Mouse (Mus musculus) lung, postnatal 0 days (tissue): Measurements from ENCODE around the gene Ints11.

Experiments
- CTCF ChIP-seq: IDR thresholded peaks from 2 replicates; pipeline ENCODE4 v1.5.1; 2016; ENCODE audit warnings: antibody characterized with exemption, mild to moderate bottlenecking
- EP300 ChIP-seq: IDR thresholded peaks from 2 replicates; pipeline ENCODE4 v1.6.1; 2016; ENCODE audit warnings: antibody characterized with exemption, mild to moderate bottlenecking, control low read depth

DNA sequence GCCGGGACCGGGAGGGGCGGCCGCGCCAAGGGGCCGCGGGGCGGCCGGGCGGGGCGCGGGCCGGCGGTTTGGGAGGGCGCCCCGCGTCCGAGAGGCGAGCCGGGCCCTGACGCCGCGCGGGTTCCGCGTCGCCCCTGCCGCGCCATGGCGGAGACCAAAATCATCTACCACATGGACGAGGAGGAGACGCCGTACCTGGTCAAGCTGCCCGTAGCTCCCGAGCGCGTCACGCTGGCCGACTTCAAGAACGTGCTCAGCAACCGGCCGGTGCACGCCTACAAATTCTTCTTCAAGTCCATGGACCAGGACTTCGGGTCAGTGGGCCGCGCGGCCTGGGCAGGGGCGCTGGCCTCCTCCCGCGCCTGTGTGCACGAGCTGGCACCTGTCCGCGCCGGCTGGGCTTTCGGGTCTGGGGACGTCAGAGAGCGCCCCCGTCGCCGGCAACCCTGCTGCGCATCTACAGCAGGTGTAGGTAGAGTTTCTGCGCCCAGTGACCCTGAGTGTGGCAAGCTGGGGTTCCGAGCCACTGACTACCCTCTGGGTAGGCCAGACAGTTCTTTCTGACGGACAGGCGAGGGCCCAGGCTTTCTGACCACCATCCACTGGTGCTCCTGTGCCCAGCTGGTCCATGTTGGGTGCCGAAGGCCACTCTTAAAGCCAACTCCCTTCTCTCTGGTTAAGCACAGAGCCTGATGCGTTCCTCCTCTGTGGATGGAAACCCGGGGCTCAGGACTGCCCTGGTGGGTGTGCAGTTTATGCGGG, 21.6 kb upstream of the Ints11 start:
- TF ChIP-seq CTCF (no peak; the same call in none of the 2 replicates), EP300 (no peak)
